Mouse (Mus musculus): Measurements from ENCODE around the gene Gdf10. TPM values are rescaled to one million over a fixed set of nuclear protein-coding genes. Genes with fewer than 3 reads are reported as not detected.

Gdf10 gene
- polyA plus RNA-seq, 1 experiment from 2014 or later: 7.4 TPM

Other genes starting within 250 kb of the Gdf10 start
- 0.17 and 0.20 TPM in 2 replicates for gene Gdf2, start 17.5 kb downstream of the Gdf10 start, polyA plus RNA-seq (2015; fragmentation: Nextera tagmentation; extraction: Ambion mirVana)
- gene Rbp3, start 30.4 kb downstream of the Gdf10 start, polyA plus RNA-seq (2015; fragmentation: Nextera tagmentation; extraction: Ambion mirVana): 0.03 TPM in 1 of 2 replicates, not detected in the other
- 0.04 TPM in 1 of 2 replicates, not detected in the other for gene Zfp488, start 55.2 kb downstream of the Gdf10 start, polyA plus RNA-seq (2015; fragmentation: Nextera tagmentation; extraction: Ambion mirVana)
- gene Gm30083, start 91.6 kb downstream of the Gdf10 start, polyA plus RNA-seq (2015; fragmentation: Nextera tagmentation; extraction: Ambion mirVana): not detected in 2 replicates
- gene Gm5460, start 93.2 kb downstream of the Gdf10 start, polyA plus RNA-seq (2015; fragmentation: Nextera tagmentation; extraction: Ambion mirVana): not detected in 2 replicates
- not detected in 2 replicates for gene Antxrl, start 129.1 kb downstream of the Gdf10 start, polyA plus RNA-seq (2015; fragmentation: Nextera tagmentation; extraction: Ambion mirVana)
- 5.2 and 5.3 TPM in 2 replicates for gene Anxa8, start 162.4 kb downstream of the Gdf10 start, polyA plus RNA-seq (2015; fragmentation: Nextera tagmentation; extraction: Ambion mirVana)
- 0.12 TPM in 1 of 2 replicates, not detected in the other for gene A630023A22Rik, start 179.2 kb downstream of the Gdf10 start, polyA plus RNA-seq (2015; fragmentation: Nextera tagmentation; extraction: Ambion mirVana)
- 0.07 TPM in 1 of 2 replicates, not detected in the other for gene Npy4r, start 228.9 kb downstream of the Gdf10 start, polyA plus RNA-seq (2015; fragmentation: Nextera tagmentation; extraction: Ambion mirVana)

Measured in heart, embryonic 16.5 days (tissue).